Mouse (Mus musculus): ENCODE measurements around the gene Ccdc81. TPM values are rescaled to one million over a fixed set of nuclear protein-coding genes. Genes with fewer than 3 reads are reported as not detected.
A peak's percentile ranks its signal among the peaks of the same experiment; 100 is the strongest.

Gene Ccdc81
- polyA plus RNA-seq, 1 experiment from 2014 or later, result 0.04 TPM

DNA sequence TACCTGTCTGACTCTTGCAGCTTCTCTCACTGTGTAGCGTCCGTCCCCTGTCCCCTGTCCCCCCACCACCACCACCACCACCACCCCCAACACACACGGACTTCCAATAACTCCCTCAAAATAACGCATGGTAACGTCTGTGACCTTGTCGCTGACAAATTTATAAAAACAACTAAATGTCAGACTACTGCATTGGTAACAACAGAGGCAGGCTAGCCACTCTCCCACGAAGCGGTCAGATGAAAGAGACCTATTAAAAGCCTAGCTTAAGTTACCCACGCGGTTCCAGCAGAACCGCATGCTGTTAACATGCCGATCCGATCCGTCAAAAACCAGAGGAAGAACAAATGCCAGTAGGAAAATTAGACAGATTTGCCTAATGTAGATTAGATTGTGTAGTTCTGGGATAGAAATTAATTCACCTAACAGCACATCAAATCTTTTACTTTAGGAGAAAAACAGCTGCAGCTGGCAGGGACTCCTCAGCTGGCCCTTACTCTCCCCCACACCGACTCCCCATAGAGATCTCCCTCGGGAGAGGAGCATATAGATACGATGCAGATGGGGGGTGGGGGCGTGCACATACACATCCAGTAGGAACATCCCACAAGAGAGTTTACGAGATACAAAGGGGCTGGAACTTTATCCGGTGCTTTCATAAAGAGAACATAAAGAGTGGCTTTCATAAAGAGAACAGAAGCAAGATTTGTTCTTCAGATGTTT is 5.6 kb upstream of the Ccdc81 start:
- Histone ChIP-seq H3K36me3 (ENCODE audit: control insufficient read depth, insufficient read depth, low read length) (no peaks in the 10 kb centered on the region), H3K4me1 (replicated peaks; ENCODE audit: control insufficient read depth, insufficient read depth) (no peaks in the 10 kb centered on the region), H3K4me3 (ENCODE audit: low read depth, low read length) (no peak overlapping the region), H3K9me3 (ENCODE audit: control insufficient read depth, low read length) (no peaks in the 10 kb centered on the region), H3K9ac (ENCODE audit: low read length) (no peak overlapping the region), H3K27me3 (ENCODE audit: control insufficient read depth, insufficient read depth, low read length) (no peaks in the 10 kb centered on the region), H3K4me2 (replicated peaks; ENCODE audit: low read depth) (no peak overlapping the region), H3K27ac (replicated peaks) (no peak overlapping the region)
- DNase-seq (ENCODE audit: low spot score) (no peak), ATAC-seq (ENCODE audit: low FRiP score, low TSS enrichment) (no peak)
- TF ChIP-seq CTCF (IDR thresholded peaks at IDR 0.05; ENCODE audit: low read depth) (no peak), EP300 (optimal IDR thresholded peaks at IDR 0.05) (no peak)
- WGBS, result 70% methylated on average over 20 of the region's 20 CpGs

DNA sequence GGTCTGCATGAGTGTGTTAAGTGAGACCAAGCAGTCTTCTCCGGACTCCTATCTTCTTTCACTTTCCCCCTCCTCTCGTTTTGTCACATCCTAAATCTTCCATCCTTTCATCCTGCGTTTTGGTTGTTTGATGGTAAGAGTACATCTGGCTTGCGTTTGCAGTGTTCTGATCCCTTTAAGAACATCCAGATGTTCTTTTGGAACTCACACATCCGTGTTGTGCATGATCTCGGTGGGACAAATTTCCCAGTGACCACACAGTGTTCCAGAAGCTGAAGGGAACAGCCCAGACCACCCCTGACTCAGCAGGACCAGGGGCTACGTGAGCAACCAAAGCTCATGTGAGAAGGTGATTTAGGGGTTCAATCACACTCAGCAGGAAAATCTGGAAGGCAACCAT is 5.0 kb upstream of the Ccdc81 start:
- Histone ChIP-seq H3K27ac (replicated peaks) (no peak overlapping the region), H3K4me1 (replicated peaks; ENCODE audit: control insufficient read depth, insufficient read depth) (no peaks in the 10 kb centered on the region), H3K9me3 (ENCODE audit: control insufficient read depth, low read length) (no peaks in the 10 kb centered on the region), H3K27me3 (ENCODE audit: control insufficient read depth, insufficient read depth, low read length) (no peaks in the 10 kb centered on the region), H3K9ac (ENCODE audit: low read length) (no peak overlapping the region), H3K36me3 (ENCODE audit: control insufficient read depth, insufficient read depth, low read length) (no peaks in the 10 kb centered on the region), H3K4me3 (ENCODE audit: low read depth, low read length) (no peak overlapping the region), H3K4me2 (replicated peaks; ENCODE audit: low read depth) (no peak overlapping the region)
- TF ChIP-seq CTCF (IDR thresholded peaks at IDR 0.05; ENCODE audit: low read depth), result no peak
- no peak for TF ChIP-seq EP300 (optimal IDR thresholded peaks at IDR 0.05)
- DNase-seq (ENCODE audit: low spot score) (no peak), ATAC-seq (ENCODE audit: low FRiP score, low TSS enrichment) (no peak)
- 52% methylated on average over 7 of the region's 7 CpGs for WGBS

DNA sequence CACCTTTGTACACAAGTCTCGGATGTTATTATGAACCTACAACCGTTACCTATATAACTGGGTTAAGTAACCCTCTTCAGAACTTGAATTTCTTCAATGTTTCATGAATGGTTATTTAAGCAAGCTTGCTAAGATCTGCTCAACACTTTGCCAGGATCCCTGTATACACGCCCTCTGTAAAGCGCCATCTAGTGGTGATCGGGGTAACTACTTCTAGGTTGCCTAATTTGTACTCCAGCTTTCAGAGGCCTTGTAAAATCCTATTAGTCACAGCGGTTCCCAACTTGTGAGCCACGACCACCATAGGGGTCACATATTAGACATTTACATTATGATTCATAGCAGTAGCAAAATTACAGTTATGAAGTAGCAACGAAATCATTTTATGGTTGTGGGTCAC is 4.5 kb upstream of the Ccdc81 start:
- Histone ChIP-seq H3K27ac (replicated peaks) (no peak overlapping the region), H3K4me1 (replicated peaks; ENCODE audit: control insufficient read depth, insufficient read depth) (no peaks in the 10 kb centered on the region), H3K27me3 (ENCODE audit: control insufficient read depth, insufficient read depth, low read length) (no peaks in the 10 kb centered on the region), H3K4me3 (ENCODE audit: low read depth, low read length) (no peak overlapping the region), H3K4me2 (replicated peaks; ENCODE audit: low read depth) (no peak overlapping the region), H3K9ac (ENCODE audit: low read length) (no peak overlapping the region), H3K36me3 (ENCODE audit: control insufficient read depth, insufficient read depth, low read length) (no peaks in the 10 kb centered on the region), H3K9me3 (ENCODE audit: control insufficient read depth, low read length) (no peaks in the 10 kb centered on the region)
- ATAC-seq (ENCODE audit: low FRiP score, low TSS enrichment), result peak; percentile 47; the same call in 1 of the 2 replicates
- DNase-seq (ENCODE audit: low spot score), result peak; percentile 73
- WGBS, result 25% methylated on average over 8 of the region's 8 CpGs
- no peak for TF ChIP-seq EP300 (optimal IDR thresholded peaks at IDR 0.05)
- peak; percentile 93 for TF ChIP-seq CTCF (IDR thresholded peaks at IDR 0.05; ENCODE audit: low read depth)

GRCm38 (mm10) chr7:89903007-89903406 is 422 bp downstream of the Ccdc81 start:
- no peak overlapping the region for H3K27ac ChIP-seq (replicated peaks)
- TF ChIP-seq EP300 (optimal IDR thresholded peaks at IDR 0.05), result no peak
- no peak for TF ChIP-seq CTCF (IDR thresholded peaks at IDR 0.05; ENCODE audit: low read depth)
- H3K4me2 ChIP-seq (replicated peaks; ENCODE audit: low read depth), result no peak overlapping the region
- ATAC-seq (ENCODE audit: low FRiP score, low TSS enrichment) (no peak), DNase-seq (ENCODE audit: low spot score) (no peak)
- no peaks in the 10 kb centered on the region for H3K4me1 ChIP-seq (replicated peaks; ENCODE audit: control insufficient read depth, insufficient read depth)
- no peaks in the 10 kb centered on the region for H3K9me3 ChIP-seq (ENCODE audit: control insufficient read depth, low read length)
- H3K9ac ChIP-seq (ENCODE audit: low read length), result no peak overlapping the region
- no peaks in the 10 kb centered on the region for H3K27me3 ChIP-seq (ENCODE audit: control insufficient read depth, insufficient read depth, low read length)
- no peaks in the 10 kb centered on the region for H3K36me3 ChIP-seq (ENCODE audit: control insufficient read depth, insufficient read depth, low read length)
- WGBS, result 63% methylated on average over 8 of the region's 8 CpGs
- no peak overlapping the region for H3K4me3 ChIP-seq (ENCODE audit: low read depth, low read length)

- Histone ChIP-seq H3K4me2 (replicated peaks; ENCODE audit: low read depth) (no peak overlapping the region), H3K9me3 (ENCODE audit: control insufficient read depth, low read length) (no peaks in the 10 kb centered on the region), H3K4me3 (ENCODE audit: low read depth, low read length) (no peak overlapping the region), H3K9ac (ENCODE audit: low read length) (no peak overlapping the region), H3K4me1 (replicated peaks; ENCODE audit: control insufficient read depth, insufficient read depth) (no peaks in the 10 kb centered on the region), H3K27me3 (ENCODE audit: control insufficient read depth, insufficient read depth, low read length) (no peaks in the 10 kb centered on the region), H3K36me3 (ENCODE audit: control insufficient read depth, insufficient read depth, low read length) (no peaks in the 10 kb centered on the region), H3K27ac (replicated peaks) (no peak overlapping the region)
- no peak for DNase-seq (ENCODE audit: low spot score)
- WGBS, result 42% methylated on average over 4 of the region's 4 CpGs
- no peak for ATAC-seq (ENCODE audit: low FRiP score, low TSS enrichment)
- TF ChIP-seq CTCF (IDR thresholded peaks at IDR 0.05; ENCODE audit: low read depth), result peak; percentile 44
- no peak for TF ChIP-seq EP300 (optimal IDR thresholded peaks at IDR 0.05)
Observed at GRCm38 (mm10) chr7:89891856-89892255, 11.6 kb downstream of the Ccdc81 start.

DNA sequence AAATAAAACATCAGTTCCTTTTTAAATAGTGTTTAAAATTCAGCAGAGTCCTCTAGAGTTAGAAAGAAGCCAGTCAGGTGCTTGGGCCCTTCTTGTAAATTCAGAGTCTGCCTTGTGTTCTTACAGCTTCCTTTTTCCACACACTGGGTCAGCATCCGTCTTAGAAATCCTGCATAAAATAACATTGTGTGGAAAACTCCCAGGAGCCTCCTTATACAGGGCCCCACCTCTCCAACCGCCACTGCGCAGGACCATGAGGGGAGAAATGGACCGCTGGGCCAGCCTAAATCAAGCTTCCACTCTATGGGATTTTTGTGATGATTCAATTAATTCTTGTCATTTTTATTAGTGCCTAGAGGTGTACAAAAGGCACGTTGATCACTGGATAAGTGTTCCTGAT is 12.0 kb downstream of the Ccdc81 start:
- no peak overlapping the region for H3K9ac ChIP-seq (ENCODE audit: low read length)
- no peak for DNase-seq (ENCODE audit: low spot score)
- H3K9me3 ChIP-seq (ENCODE audit: control insufficient read depth, low read length), result no peaks in the 10 kb centered on the region
- TF ChIP-seq EP300 (optimal IDR thresholded peaks at IDR 0.05), result no peak
- TF ChIP-seq CTCF (IDR thresholded peaks at IDR 0.05; ENCODE audit: low read depth), result no peak
- no peak overlapping the region for H3K4me2 ChIP-seq (replicated peaks; ENCODE audit: low read depth)
- no peaks in the 10 kb centered on the region for H3K27me3 ChIP-seq (ENCODE audit: control insufficient read depth, insufficient read depth, low read length)
- H3K4me3 ChIP-seq (ENCODE audit: low read depth, low read length), result no peak overlapping the region
- H3K4me1 ChIP-seq (replicated peaks; ENCODE audit: control insufficient read depth, insufficient read depth), result no peaks in the 10 kb centered on the region
- no peak overlapping the region for H3K27ac ChIP-seq (replicated peaks)
- 78% methylated on average over 5 of the region's 5 CpGs for WGBS
- ATAC-seq (ENCODE audit: low FRiP score, low TSS enrichment), result no peak
- no peaks in the 10 kb centered on the region for H3K36me3 ChIP-seq (ENCODE audit: control insufficient read depth, insufficient read depth, low read length)
